Mouse (Mus musculus): ENCODE data around the gene Olfr685. TPM values are rescaled to one million over a fixed set of nuclear protein-coding genes. Genes with fewer than 3 reads are reported as not detected.

The Olfr685 gene
- not detected in 2 replicates for polyA plus RNA-seq (2012; rRNA removed)

DNA sequence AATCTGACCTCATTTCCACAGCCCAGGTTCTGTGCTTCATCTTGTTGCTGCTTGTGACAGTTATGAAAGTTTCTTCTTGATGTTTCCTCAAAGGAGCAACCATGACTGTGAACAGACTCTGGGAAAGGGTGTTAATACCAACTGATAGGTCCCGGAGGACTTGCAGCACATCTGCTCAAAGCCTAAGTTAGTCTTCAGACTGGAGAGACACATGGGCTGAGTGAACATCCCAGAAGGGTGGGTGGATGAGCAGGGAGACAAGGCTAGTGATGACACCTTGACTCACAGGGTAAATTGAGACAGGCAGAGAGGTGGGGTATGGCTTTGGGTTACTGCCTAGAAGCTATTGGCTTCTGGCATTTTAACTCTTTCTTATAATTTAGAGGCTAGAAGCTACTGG, at the start of gene Olfr685:
Olfr685 (minus strand) TSS at position 101 of the 400 bp plus-strand sequence.

DNA sequence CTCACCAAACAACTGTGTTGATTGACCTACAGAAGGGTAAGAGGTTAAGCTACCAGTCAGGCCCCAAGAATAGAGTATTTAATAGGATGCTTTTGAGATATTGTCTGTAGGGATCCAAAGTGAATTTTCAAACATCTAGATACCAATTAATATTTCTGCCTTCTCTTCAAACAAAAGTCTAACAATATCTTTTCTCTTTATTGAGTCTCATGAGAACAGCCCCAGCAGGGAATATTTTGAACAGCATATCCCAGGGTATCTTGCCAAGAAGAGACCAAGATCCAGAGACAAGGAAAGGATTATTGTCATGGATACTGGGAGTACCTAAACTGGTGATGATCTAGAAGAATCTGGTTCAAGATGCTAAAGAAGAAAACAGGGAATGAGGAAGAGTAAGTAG, 21.6 kb upstream of the Olfr685 start, which contains the start of gene Olfr686:
Olfr686 (minus strand) TSS at position 101 of the 400 bp plus-strand sequence.

DNA sequence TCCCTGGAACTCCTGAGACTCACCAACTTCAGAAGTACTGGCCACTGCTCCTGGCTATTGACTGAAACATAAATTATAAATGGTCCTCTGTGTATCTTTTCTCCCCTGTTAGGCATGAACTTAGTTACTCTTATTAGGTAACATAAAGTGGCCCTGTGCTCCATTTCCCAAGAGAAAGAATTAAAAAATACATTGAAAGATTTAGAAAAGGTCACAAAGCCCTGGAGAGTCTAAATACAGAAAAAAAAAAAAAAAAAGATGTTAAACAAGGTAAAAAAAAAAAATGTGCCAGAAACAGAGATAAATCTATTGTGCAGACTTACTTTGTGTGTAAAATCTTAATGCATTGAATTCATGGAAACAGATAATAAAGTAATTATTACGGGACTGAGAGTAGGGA, 22.3 kb downstream of the Olfr685 start, which contains the start of gene Olfr684:
Olfr684 (minus strand) TSS at position 101 of the 400 bp plus-strand sequence.

DNA sequence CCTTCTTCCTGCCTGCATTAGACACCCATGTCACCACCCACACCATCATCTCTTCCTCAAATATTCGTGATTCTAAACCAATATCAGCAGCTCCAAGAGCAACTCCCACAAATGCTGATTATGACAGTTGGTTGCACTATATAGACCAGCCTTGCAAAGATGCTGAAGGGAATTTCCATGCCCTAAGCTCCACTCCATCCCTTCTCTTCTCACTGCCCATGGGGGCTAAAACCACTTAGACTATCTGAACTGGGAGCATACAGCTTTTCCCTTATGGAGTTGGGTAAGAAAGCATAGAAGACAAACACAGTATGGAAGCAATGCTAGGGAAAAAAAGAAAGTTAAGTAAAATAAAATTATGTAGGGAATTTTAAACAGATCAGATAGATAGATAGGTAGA, 38.9 kb downstream of the Olfr685 start, which contains the start of gene Olfr683:
Olfr683 (minus strand) TSS at position 101 of the 400 bp plus-strand sequence.

Other genes starting within 250 kb of the Olfr685 start
- not detected in 2 replicates for gene Olfr670, start 223.4 kb downstream of the Olfr685 start, polyA plus RNA-seq (2012; rRNA removed)
- not detected in 2 replicates for gene Olfr671, start 206.9 kb downstream of the Olfr685 start, polyA plus RNA-seq (2012; rRNA removed)
- not detected in 2 replicates for gene Olfr672, start 184.0 kb downstream of the Olfr685 start, polyA plus RNA-seq (2012; rRNA removed)
- not detected in 2 replicates for gene Olfr675, start 157.6 kb downstream of the Olfr685 start, polyA plus RNA-seq (2012; rRNA removed)
- not detected in 2 replicates for gene Olfr676, start 153.3 kb downstream of the Olfr685 start, polyA plus RNA-seq (2012; rRNA removed)
- not detected in 2 replicates for gene Olfr677, start 134.6 kb downstream of the Olfr685 start, polyA plus RNA-seq (2012; rRNA removed)
- not detected in 2 replicates for gene Olfr678, start 121.5 kb downstream of the Olfr685 start, polyA plus RNA-seq (2012; rRNA removed)
- not detected in 2 replicates for gene Olfr679, start 104.8 kb downstream of the Olfr685 start, polyA plus RNA-seq (2012; rRNA removed)
- not detected in 2 replicates for gene Olfr680-ps1, start 93.2 kb downstream of the Olfr685 start, polyA plus RNA-seq (2012; rRNA removed)
- gene Olfr681, start 69.2 kb downstream of the Olfr685 start, polyA plus RNA-seq (2012; rRNA removed): not detected in 2 replicates
- not detected in 2 replicates for gene Olfr683, start 39.0 kb downstream of the Olfr685 start, polyA plus RNA-seq (2012; rRNA removed)
- not detected in 2 replicates for gene Olfr684, start 22.4 kb downstream of the Olfr685 start, polyA plus RNA-seq (2012; rRNA removed)
- gene Olfr686, start 21.5 kb upstream of the Olfr685 start, polyA plus RNA-seq (2012; rRNA removed): not detected in 2 replicates
- not detected in 2 replicates for gene Olfr688, start 102.1 kb upstream of the Olfr685 start, polyA plus RNA-seq (2012; rRNA removed)
- not detected in 2 replicates for gene Olfr689, start 125.2 kb upstream of the Olfr685 start, polyA plus RNA-seq (2012; rRNA removed)
- not detected in 2 replicates for gene Olfr690, start 148.1 kb upstream of the Olfr685 start, polyA plus RNA-seq (2012; rRNA removed)
- gene Olfr691, start 156.3 kb upstream of the Olfr685 start, polyA plus RNA-seq (2012; rRNA removed): not detected in 2 replicates
- gene Olfr692, start 182.2 kb upstream of the Olfr685 start, polyA plus RNA-seq (2012; rRNA removed): not detected in 2 replicates
- gene Gm5901, start 189.0 kb upstream of the Olfr685 start, polyA plus RNA-seq (2012; rRNA removed): not detected in 2 replicates
- 74.6 and 74.9 TPM in 2 replicates for gene Fam160a2, start 214.0 kb upstream of the Olfr685 start, polyA plus RNA-seq (2012; rRNA removed)
- gene Cnga4, start 218.6 kb upstream of the Olfr685 start, polyA plus RNA-seq (2012; rRNA removed): 0.41 and 0.43 TPM in 2 replicates
- gene Cckbr, start 239.7 kb upstream of the Olfr685 start, polyA plus RNA-seq (2012; rRNA removed): 1.8 and 1.9 TPM in 2 replicates